Mouse (Mus musculus): ENCODE measurements around the gene Tmem246. TPM values are rescaled to one million over a fixed set of nuclear protein-coding genes. Genes with fewer than 3 reads are reported as not detected.

Gene Tmem246
- polyA plus RNA-seq, 1 experiment from 2014 or later, result 52.3 TPM

- H3K9ac ChIP-seq, result no peak overlapping the region
- peaks cover 10% of the 10 kb centered on the region for H3K4me1 ChIP-seq (replicated peaks)
- ATAC-seq (replicated peaks; ENCODE audit: insufficient number of reproducible peaks, insufficient read depth, low FRiP score, low read depth), result peak; percentile 67
- H3K4me2 ChIP-seq, result no peak overlapping the region
- H3K4me3 ChIP-seq, result no peak overlapping the region
- H3K27ac ChIP-seq, result no peak overlapping the region
- H3K27me3 ChIP-seq, result no peaks in the 10 kb centered on the region
- 22% methylated on average over 6 of the region's 6 CpGs for WGBS
- no peaks in the 10 kb centered on the region for H3K36me3 ChIP-seq
- no peaks in the 10 kb centered on the region for H3K9me3 ChIP-seq (replicated peaks)
These were observed 58.0 kb downstream of the Tmem246 start for GRCm38 (mm10) chr4:49539665-49540064.

GRCm38 (mm10) chr4:49536671-49537070 lies 61.0 kb downstream of the Tmem246 start:
- H3K9ac ChIP-seq, result no peak overlapping the region
- no peak overlapping the region for H3K4me2 ChIP-seq
- H3K36me3 ChIP-seq, result no peaks in the 10 kb centered on the region
- no peaks in the 10 kb centered on the region for H3K9me3 ChIP-seq (replicated peaks)
- H3K4me3 ChIP-seq, result no peak overlapping the region
- H3K4me1 ChIP-seq (replicated peaks), result peaks cover 10% of the 10 kb centered on the region
- no peaks in the 10 kb centered on the region for H3K27me3 ChIP-seq
- WGBS, result 77% methylated on average over 4 of the region's 4 CpGs
- ATAC-seq (replicated peaks; ENCODE audit: insufficient number of reproducible peaks, insufficient read depth, low FRiP score, low read depth), result no peak
- H3K27ac ChIP-seq, result no peak overlapping the region

GRCm38 (mm10) chr4:49535675-49536294 lies 61.9 kb downstream of the Tmem246 start:
- H3K9me3 ChIP-seq (replicated peaks), result no peaks in the 10 kb centered on the region
- H3K4me2 ChIP-seq, result no peak overlapping the region
- H3K4me1 ChIP-seq (replicated peaks), result peaks cover 7% of the 10 kb centered on the region
- H3K27ac ChIP-seq, result no peak overlapping the region
- no peak overlapping the region for H3K9ac ChIP-seq
- 88% methylated on average over 4 of the region's 4 CpGs for WGBS
- no peak overlapping the region for H3K4me3 ChIP-seq
- H3K27me3 ChIP-seq, result no peaks in the 10 kb centered on the region
- ATAC-seq (replicated peaks; ENCODE audit: insufficient number of reproducible peaks, insufficient read depth, low FRiP score, low read depth), result no peak
- peaks cover 5% of the 10 kb centered on the region for H3K36me3 ChIP-seq

GRCm38 (mm10) chr4:49535036-49535435 lies 62.6 kb downstream of the Tmem246 start:
- Histone ChIP-seq H3K4me2 (no peak overlapping the region), H3K9me3 (replicated peaks) (peaks cover 7% of the 10 kb centered on the region), H3K27me3 (no peaks in the 10 kb centered on the region), H3K4me3 (no peak overlapping the region), H3K4me1 (replicated peaks) (peaks cover 4% of the 10 kb centered on the region), H3K9ac (no peak overlapping the region), H3K36me3 (peaks cover 12% of the 10 kb centered on the region), H3K27ac (no peak overlapping the region)
- ATAC-seq (replicated peaks; ENCODE audit: insufficient number of reproducible peaks, insufficient read depth, low FRiP score, low read depth), result no peak
- 85% methylated on average over 3 of the region's 3 CpGs for WGBS

Other genes starting within 250 kb of the Tmem246 start
- gene Acnat2, start 189.7 kb downstream of the Tmem246 start, polyA plus RNA-seq (2015; fragmentation: Nextera tagmentation; extraction: Ambion mirVana), result not detected in 2 replicates
- gene Acnat1, start 124.0 kb downstream of the Tmem246 start, polyA plus RNA-seq (2015; fragmentation: Nextera tagmentation; extraction: Ambion mirVana), result not detected in 2 replicates
- not detected in 2 replicates for gene Baat, start 91.3 kb downstream of the Tmem246 start, polyA plus RNA-seq (2015; fragmentation: Nextera tagmentation; extraction: Ambion mirVana)
- 52.9 and 61.3 TPM in 2 replicates for gene Mrpl50, start 76.8 kb downstream of the Tmem246 start, polyA plus RNA-seq (2015; fragmentation: Nextera tagmentation; extraction: Ambion mirVana)
- 5.6 and 7.2 TPM in 2 replicates for gene Zfp189, start 76.7 kb downstream of the Tmem246 start, polyA plus RNA-seq (2015; fragmentation: Nextera tagmentation; extraction: Ambion mirVana)
- 0.40 and 2.2 TPM in 2 replicates for gene Aldob, start 48.3 kb downstream of the Tmem246 start, polyA plus RNA-seq (2015; fragmentation: Nextera tagmentation; extraction: Ambion mirVana)
- 23.2 TPM in 2 replicates for gene Rnf20, start 34.1 kb upstream of the Tmem246 start, polyA plus RNA-seq (2015; fragmentation: Nextera tagmentation; extraction: Ambion mirVana)
- gene Ppp3r2, start 84.1 kb upstream of the Tmem246 start, polyA plus RNA-seq (2015; fragmentation: Nextera tagmentation; extraction: Ambion mirVana), result not detected in 2 replicates
- 0.47 and 0.87 TPM in 2 replicates for gene Grin3a, start 247.9 kb upstream of the Tmem246 start, polyA plus RNA-seq (2015; fragmentation: Nextera tagmentation; extraction: Ambion mirVana)